Mouse (Mus musculus) stomach, postnatal 0 days (tissue): ENCODE data around the gene Runx2. TPM values are rescaled to one million over a fixed set of nuclear protein-coding genes. Genes with fewer than 3 reads are reported as not detected.

Experiments
- ATAC-seq: fragments of 200-750 bp; cut with Nextera tagmentation; 2 replicates; pipeline ENCODE4 v1.8.0; 2017; ENCODE audit not compliant: low FRiP score, low TSS enrichment
- DNase-seq: peaks from one replicate; pipeline ENCODE4 v3.0.0-alpha.2; 2016; ENCODE audit warnings: low spot score
- H3K27ac ChIP-seq: fragments of 300-500 bp; sonication (generic); replicated peaks from 2 replicates; pipeline ENCODE4 v1.5.1; 2014; ENCODE audit warnings: mild to moderate bottlenecking, control low read depth
- H3K27me3 ChIP-seq: fragments of 300-500 bp; sonication (generic); 2 replicates; pipeline ENCODE4 v1.6.1; 2014; ENCODE audit warnings: low read length; ENCODE audit not compliant: control insufficient read depth, insufficient read depth
- H3K36me3 ChIP-seq: fragments of 300-500 bp; sonication (generic); 2 replicates; pipeline ENCODE4 v1.6.1; 2014; ENCODE audit warnings: low read length, mixed read lengths; ENCODE audit not compliant: control insufficient read depth, insufficient read depth
- H3K4me1 ChIP-seq: fragments of 300-500 bp; sonication (generic); replicated peaks from 2 replicates; pipeline ENCODE4 v1.6.1; 2014; ENCODE audit warnings: antibody characterized with exemption; ENCODE audit not compliant: control insufficient read depth, insufficient read depth
- H3K4me2 ChIP-seq: fragments of 300-500 bp; sonication (generic); replicated peaks from 2 replicates; pipeline ENCODE4 v1.6.1; 2014; ENCODE audit warnings: low read depth, mild to moderate bottlenecking, control low read depth, moderate library complexity
- H3K4me3 ChIP-seq: fragments of 300-500 bp; sonication (generic); 2 replicates; pipeline ENCODE4 v1.5.1; 2014; ENCODE audit warnings: low read depth, low read length, control low read depth
- H3K9ac ChIP-seq: fragments of 300-500 bp; sonication (generic); 2 replicates; pipeline ENCODE4 v1.6.1; 2014; ENCODE audit warnings: mild to moderate bottlenecking, low read length, control low read depth, mixed read lengths
- H3K9me3 ChIP-seq: fragments of 300-500 bp; sonication (generic); 2 replicates; pipeline ENCODE4 v1.6.1; 2016; ENCODE audit warnings: low read length; ENCODE audit not compliant: control insufficient read depth
- CTCF ChIP-seq: IDR thresholded peaks from 2 replicates; pipeline ENCODE4 v1.5.1; 2016; ENCODE audit warnings: antibody characterized with exemption, low read depth, mild to moderate bottlenecking, moderate library complexity
- EP300 ChIP-seq: optimal IDR thresholded peaks from 2 replicates; pipeline ENCODE3; 2016; ENCODE audit warnings: antibody characterized with exemption
- WGBS: fragments of 180-500 bp; shearing (Covaris S2); extraction: QIAGEN DNeasy Blood & Tissue Kit; methylation state at CpG from one replicate; pipeline ENCODE4 v1.1.7; 2014; 5-methylcytosine and 5-hydroxymethylcytosine counted together
- polyA plus RNA-seq: library from polyadenylated mRNA; unstranded; fragments of >200 nt; fragmentation: Nextera tagmentation; extraction: Ambion mirVana; gene quantifications from 2 replicates; pipeline ENCODE4 v1.2.1, GENCODE M21; 2015

The Runx2 gene
- polyA plus RNA-seq, 1 experiment from 2014 or later: 0.53 TPM

- no peak overlapping the region for H3K4me3 ChIP-seq
- no peak overlapping the region for H3K4me2 ChIP-seq
- no peak for DNase-seq
- no peak for ATAC-seq
- H3K9ac ChIP-seq: no peak overlapping the region
- H3K27me3 ChIP-seq: no peaks in the 10 kb centered on the region
- no peak for TF ChIP-seq EP300
- no peak for TF ChIP-seq CTCF
- no peaks in the 10 kb centered on the region for H3K9me3 ChIP-seq
- no peaks in the 10 kb centered on the region for H3K4me1 ChIP-seq
- 57% methylated on average over 6 of the region's 6 CpGs for WGBS
- no peaks in the 10 kb centered on the region for H3K36me3 ChIP-seq
- no peak overlapping the region for H3K27ac ChIP-seq
Observed at GRCm38 (mm10) chr17:44718591-44718990, 96.0 kb downstream of the Runx2 start.

DNA sequence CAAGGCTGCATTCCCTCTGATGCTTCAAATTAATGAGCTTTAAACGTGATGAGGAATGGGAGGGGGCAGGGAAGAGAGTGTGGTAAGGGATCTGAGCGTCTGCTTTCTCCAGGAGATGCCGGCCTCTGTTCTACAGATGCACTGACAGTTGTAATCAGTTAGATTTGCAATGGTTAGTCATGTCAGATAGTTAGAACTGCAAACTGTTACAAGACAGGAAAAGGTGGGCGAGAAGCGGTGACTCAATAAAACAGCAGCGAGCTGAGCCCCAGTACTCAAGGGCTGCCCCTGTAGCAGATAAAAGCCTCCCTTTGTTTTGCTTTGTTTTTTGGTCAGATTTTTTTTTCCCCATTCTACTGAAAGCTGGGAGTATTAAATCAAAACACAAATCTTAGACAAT is 96.6 kb downstream of the Runx2 start:
- Histone ChIP-seq H3K27me3 (no peaks in the 10 kb centered on the region), H3K4me2 (no peak overlapping the region), H3K9ac (no peak overlapping the region), H3K4me1 (no peaks in the 10 kb centered on the region), H3K36me3 (no peaks in the 10 kb centered on the region), H3K4me3 (no peak overlapping the region), H3K27ac (no peak overlapping the region), H3K9me3 (no peaks in the 10 kb centered on the region)
- whole genome bisulfite sequencing: 48% methylated on average over 6 of the region's 6 CpGs
- TF ChIP-seq EP300 (no peak), CTCF (no peak)
- DNase-seq: no peak
- no peak for ATAC-seq

- H3K4me1 ChIP-seq: peaks cover 5% of the 10 kb centered on the region; the same call in 1 of the 2 replicates
- no peak for DNase-seq
- no peak overlapping the region for H3K9ac ChIP-seq
- no peak overlapping the region for H3K27ac ChIP-seq
- no peak overlapping the region for H3K4me2 ChIP-seq
- H3K9me3 ChIP-seq: no peaks in the 10 kb centered on the region
- H3K27me3 ChIP-seq: no peaks in the 10 kb centered on the region
- no peak for ATAC-seq
- H3K36me3 ChIP-seq: no peaks in the 10 kb centered on the region
- TF ChIP-seq EP300: no peak
- TF ChIP-seq CTCF: no peak
- WGBS: 67% methylated on average over 4 of the region's 4 CpGs
- no peak overlapping the region for H3K4me3 ChIP-seq
Observed at GRCm38 (mm10) chr17:44714116-44714515, 100.5 kb downstream of the Runx2 start.

- ATAC-seq (no peak), DNase-seq (no peak)
- H3K4me2 ChIP-seq: no peak overlapping the region
- TF ChIP-seq CTCF: no peak
- no peak for TF ChIP-seq EP300
- no peak overlapping the region for H3K9ac ChIP-seq
- no peaks in the 10 kb centered on the region for H3K9me3 ChIP-seq
- H3K4me1 ChIP-seq: peaks cover 5% of the 10 kb centered on the region; the same call in 1 of the 2 replicates
- H3K27me3 ChIP-seq: no peaks in the 10 kb centered on the region
- H3K4me3 ChIP-seq: no peak overlapping the region
- no peaks in the 10 kb centered on the region for H3K36me3 ChIP-seq
- no peak overlapping the region for H3K27ac ChIP-seq
- WGBS: 60% methylated on average over 8 of the region's 8 CpGs
Observed at GRCm38 (mm10) chr17:44713404-44713803, 101.2 kb downstream of the Runx2 start.

GRCm38 (mm10) chr17:44709516-44710252 is 104.9 kb downstream of the Runx2 start:
- Histone ChIP-seq H3K4me2 (no peak overlapping the region), H3K9me3 (no peaks in the 10 kb centered on the region), H3K4me3 (no peak overlapping the region), H3K9ac (no peak overlapping the region), H3K36me3 (no peaks in the 10 kb centered on the region), H3K4me1 (peaks cover 5% of the 10 kb centered on the region; the same call in 1 of the 2 replicates), H3K27me3 (no peaks in the 10 kb centered on the region), H3K27ac (peak overlapping the region; percentile 78)
- peak; percentile 90 for ATAC-seq
- DNase-seq: peak; percentile 87
- no peak for TF ChIP-seq CTCF
- TF ChIP-seq EP300: no peak
- 11% methylated on average over 10 of the region's 11 CpGs for WGBS

GRCm38 (mm10) chr17:44707956-44708355 is 106.6 kb downstream of the Runx2 start:
- Histone ChIP-seq H3K27me3 (no peaks in the 10 kb centered on the region), H3K9me3 (no peaks in the 10 kb centered on the region), H3K4me3 (no peak overlapping the region), H3K27ac (no peak overlapping the region), H3K4me2 (no peak overlapping the region), H3K9ac (no peak overlapping the region), H3K4me1 (peaks cover 5% of the 10 kb centered on the region; the same call in 1 of the 2 replicates), H3K36me3 (no peaks in the 10 kb centered on the region)
- 91% methylated on average over 3 of the region's 3 CpGs for WGBS
- DNase-seq (no peak), ATAC-seq (no peak)
- TF ChIP-seq CTCF (no peak), EP300 (no peak)
